Mouse (Mus musculus) right cerebral cortex, postnatal 36 days (tissue): ENCODE results near the gene Gm49358.

ENCODE experiments used
- DNase-seq, 2 experiments: peaks; one replicate each; pipeline ENCODE4 v3.0.0; 2022; ENCODE audit warnings: low spot score in 2 of 2, mixed read lengths in 1 of 2

Gm49358 gene

DNA sequence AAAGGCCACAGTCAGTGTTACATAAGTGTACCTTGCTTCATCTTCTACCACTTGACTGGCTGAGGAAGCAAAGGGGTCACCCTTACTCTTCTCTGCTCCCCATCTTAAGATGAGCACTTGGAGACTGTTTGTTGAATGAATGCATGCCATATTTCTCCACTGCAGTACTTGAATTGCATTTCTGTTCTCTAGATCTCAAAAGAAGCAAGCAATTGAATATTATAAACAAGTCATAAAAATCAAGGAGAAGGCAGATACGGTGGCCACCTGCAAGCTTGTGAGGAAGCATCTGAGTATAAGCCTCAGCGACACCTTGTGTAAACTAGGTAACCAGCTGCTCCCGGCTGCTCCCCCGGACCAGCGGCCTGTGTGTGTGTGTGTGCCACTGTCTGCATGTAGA, at the start of gene Gm49358:
Gene Gm49358, plus strand, starts transcription at position 301 of the 400 bp plus-strand sequence.
- DNase-seq = no peak

GRCm38 (mm10) chr10:86727548-86727980, 36.2 kb upstream of the Gm49358 start:
- DNase-seq = peak in 1 of 2 experiments; percentile 24

DNA sequence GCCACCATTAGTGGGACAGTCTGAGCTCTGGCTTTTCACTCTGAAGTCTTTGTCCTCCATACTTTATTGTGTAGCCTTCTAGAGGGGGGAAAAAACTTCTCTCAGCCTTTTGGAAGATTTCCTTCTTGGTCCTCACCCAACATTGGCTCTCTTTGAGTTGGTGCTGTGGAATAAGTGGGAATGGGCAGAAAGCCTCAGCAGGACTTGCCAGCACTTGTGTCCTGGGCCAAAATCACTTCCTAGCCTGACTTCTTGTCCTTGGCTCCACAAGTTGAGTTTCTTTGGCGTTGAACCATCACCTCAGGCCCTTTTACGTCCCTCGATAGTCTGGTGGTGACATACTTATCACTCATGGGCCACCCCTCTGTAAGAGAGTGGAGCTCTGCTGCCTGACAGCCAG, 35.6 kb upstream of the Gm49358 start:
- no peak for DNase-seq

- peak; percentile 69 to 75 for DNase-seq
These were observed 32.8 kb upstream of the Gm49358 start for GRCm38 (mm10) chr10:86730823-86731499.

GRCm38 (mm10) chr10:86731500-86731863, 32.3 kb upstream of the Gm49358 start:
- no peak for DNase-seq

- no peak for DNase-seq
These were observed 28.7 kb upstream of the Gm49358 start for GRCm38 (mm10) chr10:86735036-86735435.

DNA sequence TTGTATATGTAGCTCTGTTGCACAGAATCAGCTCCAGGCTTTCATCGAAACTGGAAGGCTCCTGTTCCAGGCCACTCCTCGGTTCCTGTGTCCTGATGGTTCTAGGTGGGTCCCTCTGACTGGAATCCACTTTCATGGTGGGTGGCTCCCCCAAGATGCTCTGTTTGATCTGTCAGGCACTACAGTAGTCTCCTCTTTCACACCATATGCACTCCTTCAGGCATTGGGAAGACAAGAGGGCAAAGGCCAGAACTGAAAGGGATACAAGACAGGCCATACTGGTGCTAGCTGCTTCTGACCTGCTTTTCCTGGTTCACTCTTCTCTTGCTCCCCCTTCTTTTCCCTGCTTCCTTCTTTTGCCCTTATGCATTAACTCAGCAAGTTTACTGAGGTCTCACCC, 20.9 kb upstream of the Gm49358 start:
- DNase-seq = no peak

GRCm38 (mm10) chr10:86744306-86744705, 19.5 kb upstream of the Gm49358 start:
- no peak for DNase-seq

DNA sequence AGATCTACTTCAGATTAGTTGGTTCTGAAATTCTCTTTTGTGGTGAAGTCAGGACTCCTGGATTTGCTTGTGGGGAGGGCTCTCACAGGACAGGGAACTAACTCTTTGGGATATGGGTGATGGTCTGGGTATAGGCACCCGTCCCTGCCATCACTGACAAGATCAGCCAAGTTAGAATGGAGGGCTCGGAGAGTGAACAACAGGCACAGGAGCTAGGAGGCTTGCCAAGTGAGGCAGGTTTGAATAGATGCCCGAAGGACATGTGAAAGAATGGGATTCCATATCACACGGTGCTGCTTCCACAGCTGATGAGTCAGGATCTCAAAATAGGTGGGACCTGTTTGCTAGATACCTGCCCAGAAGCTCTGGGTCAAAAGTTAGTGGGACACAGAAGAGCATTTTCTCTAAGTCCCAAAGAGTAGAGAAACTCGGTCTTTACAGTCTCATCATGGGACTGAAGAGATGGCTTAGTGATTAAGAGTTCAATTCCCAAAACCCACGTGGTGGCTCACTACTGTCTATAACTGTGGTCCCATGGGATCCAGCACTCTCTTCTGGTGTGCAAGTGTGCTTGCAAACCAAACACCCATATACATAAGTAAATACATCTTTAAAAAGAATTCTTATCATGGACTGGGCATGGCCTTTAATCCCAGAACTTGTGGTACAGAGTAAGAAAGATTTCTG, 7.8 kb upstream of the Gm49358 start:
- no peak for DNase-seq

GRCm38 (mm10) chr10:86757724-86758123, 6.0 kb upstream of the Gm49358 start:
- no peak for DNase-seq

DNA sequence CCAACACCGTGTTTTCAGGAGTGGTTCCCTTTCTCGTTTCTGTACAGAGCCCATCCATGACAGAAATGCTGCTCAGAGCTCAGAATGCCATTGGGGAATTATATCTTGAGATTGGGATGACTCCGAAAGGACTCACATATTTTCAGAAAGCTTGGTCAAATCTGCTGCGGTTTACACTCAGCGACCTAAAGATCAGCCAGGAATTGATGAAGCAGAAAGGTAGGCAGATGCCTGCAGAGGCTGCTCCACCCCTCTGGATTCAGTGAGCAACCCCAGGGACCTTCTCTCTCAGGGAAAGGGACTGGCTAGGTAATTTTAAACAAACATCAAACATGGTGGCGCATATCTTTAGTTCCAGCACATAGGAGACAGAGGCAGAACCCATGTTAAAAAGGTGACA, 5.6 kb upstream of the Gm49358 start:
- no peak for DNase-seq

DNA sequence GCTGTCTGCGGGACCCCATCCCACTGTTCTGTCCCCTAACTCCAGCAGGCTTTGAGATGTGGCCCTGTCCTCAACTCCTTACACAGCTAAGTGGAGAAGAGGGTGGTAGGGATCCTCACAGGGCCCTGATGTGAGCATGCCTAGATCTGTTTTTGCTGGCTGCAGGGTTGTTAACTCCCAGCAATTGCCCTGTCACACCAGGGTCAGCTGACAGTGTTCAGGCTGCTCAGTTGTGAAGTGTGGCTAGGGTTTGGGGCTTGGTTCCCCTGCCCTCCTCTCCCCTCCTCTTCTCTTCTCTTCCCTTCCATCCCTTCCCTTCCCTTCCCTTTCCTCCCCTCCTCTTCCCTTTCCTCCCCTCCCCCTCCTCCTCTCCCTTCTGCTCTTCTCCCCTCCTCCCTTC, 2.5 kb upstream of the Gm49358 start:
- DNase-seq = no peak

- DNase-seq = no peak
These were observed 1.9 kb upstream of the Gm49358 start for GRCm38 (mm10) chr10:86761722-86762383.

DNA sequence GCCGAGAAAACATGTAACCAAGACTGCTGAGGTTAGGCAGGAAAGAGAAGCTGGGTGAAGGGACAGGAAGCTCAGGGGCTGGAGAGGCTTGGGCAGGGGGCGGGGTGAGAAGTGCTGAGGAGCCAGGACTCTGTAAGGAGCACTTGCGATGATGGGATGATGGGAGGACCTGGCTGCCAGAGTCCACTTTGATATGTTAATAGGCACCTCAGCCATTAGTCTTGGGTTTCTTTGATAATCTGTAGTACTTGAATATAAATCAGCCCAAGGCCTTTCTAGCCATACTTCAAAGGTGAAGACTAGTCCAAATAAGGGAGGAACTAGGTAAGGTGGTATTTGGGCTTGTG, 1.4 kb upstream of the Gm49358 start:
- no peak for DNase-seq

DNA sequence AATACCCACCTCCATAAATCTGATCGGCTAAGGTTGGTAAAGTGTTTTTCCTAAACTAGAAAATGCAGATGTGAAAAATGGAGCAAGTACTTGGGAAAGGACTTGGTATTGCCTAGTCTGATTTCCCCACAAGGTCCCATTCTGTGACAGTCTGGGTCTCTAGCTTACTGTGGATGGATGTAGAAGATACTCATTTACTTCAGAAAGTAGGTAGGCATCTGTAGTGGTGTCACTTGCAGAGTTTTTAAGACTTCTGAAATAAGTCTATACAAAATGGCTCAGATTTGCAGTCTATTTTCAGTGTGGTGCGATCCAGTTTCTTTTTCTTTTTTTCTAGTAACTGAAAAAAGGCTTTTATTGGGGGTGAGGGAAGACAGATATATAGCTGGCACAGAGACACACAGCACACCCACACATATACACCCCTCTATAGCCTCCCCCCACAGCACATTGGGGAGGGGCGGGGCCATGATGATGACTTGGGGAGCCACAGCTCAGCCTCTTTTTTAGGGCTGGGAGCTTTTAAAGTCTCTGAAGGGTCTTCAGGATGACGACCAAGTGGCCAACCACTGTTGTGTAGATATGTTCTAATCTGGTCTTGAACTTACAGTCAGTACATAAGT, 1.7 kb downstream of the Gm49358 start:
- DNase-seq = no peak

GRCm38 (mm10) chr10:86769216-86769615, 5.4 kb downstream of the Gm49358 start:
- no peak for DNase-seq

DNA sequence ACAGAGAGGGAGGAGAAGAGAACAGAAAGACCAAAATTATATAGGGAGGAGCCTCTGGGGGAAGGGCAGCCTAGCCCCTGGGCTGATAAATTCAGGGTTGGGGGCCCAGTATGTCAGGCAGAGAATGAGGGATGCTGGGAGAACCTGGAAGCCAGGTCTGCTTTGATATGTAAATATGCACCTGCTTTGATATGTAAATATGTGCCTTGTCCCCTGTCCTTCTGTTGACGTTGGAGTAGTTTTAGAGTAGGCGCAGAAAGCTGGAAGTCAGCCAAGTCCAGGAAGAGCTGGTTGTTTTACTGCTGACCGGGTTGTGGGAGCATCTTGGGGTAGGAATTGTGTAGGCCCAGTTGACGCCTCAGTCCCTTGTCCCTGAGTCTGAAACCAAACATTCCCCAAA, 6.0 kb downstream of the Gm49358 start:
- DNase-seq = no peak

- DNase-seq = no peak
These were observed 7.9 kb downstream of the Gm49358 start for GRCm38 (mm10) chr10:86771701-86772100.

- DNase-seq = no peak
These were observed 8.5 kb downstream of the Gm49358 start for GRCm38 (mm10) chr10:86772231-86772631.

GRCm38 (mm10) chr10:86773360-86773759, 9.6 kb downstream of the Gm49358 start:
- no peak for DNase-seq

- DNase-seq = no peak
These were observed 12.5 kb downstream of the Gm49358 start for GRCm38 (mm10) chr10:86776281-86776680.

DNA sequence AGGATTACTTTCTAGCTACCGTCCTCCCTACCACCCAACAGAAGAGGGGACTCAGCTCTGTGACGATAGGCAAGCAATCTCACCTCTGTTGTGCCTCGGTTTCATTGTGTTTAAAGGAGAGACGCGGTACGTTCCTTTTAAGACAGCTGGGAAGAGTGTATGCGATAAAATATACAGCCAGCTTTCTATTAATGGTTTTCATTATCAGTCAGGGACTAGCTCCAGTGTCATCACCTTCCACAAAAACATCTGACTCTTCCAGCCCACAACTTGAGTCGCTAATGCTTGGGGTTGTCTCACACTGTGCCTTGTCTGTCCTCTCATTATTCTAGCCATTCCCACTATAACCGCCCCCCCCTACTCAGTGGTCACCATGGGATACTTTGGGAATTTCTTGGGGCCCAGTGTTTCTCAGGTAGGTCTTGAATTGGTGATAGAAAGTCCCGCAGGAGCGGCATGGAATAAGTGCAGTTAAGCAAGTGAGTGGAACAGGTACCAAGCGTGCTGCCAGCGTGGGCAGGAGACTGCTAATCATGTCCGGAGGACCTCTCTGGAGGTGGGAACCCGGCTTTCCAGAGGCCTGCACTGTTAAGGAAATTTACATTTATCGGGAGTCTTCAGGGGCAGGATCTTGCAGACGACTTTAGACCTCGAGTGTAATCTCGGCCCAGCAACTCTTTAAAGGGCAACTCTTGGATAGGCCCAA, 14.0 kb downstream of the Gm49358 start:
- DNase-seq = no peak
